Mouse (Mus musculus): ENCODE data around the gene Lrrc75a. TPM values are rescaled to one million over a fixed set of nuclear protein-coding genes. Genes with fewer than 3 reads are reported as not detected.

Lrrc75a gene
- polyA plus RNA-seq, 1 experiment from 2014 or later, result 10.5 TPM

GRCm38 (mm10) chr11:62554934-62555517 is 93.3 kb downstream of the Lrrc75a start:
- DNase-seq (ENCODE audit: low spot score) (no peak), ATAC-seq (ENCODE audit: low FRiP score) (no peak)
- Histone ChIP-seq H3K4me2 (replicated peaks) (peak overlapping the region; percentile 100), H3K27me3 (ENCODE audit: control insufficient read depth, insufficient read depth, low read length) (no peaks in the 10 kb centered on the region), H3K9ac (no peak overlapping the region), H3K36me3 (replicated peaks; ENCODE audit: control insufficient read depth, insufficient read depth) (peaks cover 28% of the 10 kb centered on the region), H3K9me3 (ENCODE audit: control insufficient read depth, low read length) (no peaks in the 10 kb centered on the region), H3K4me1 (replicated peaks; ENCODE audit: control insufficient read depth, insufficient read depth, low read length) (peaks cover 25% of the 10 kb centered on the region), H3K27ac (no peak overlapping the region), H3K4me3 (replicated peaks; ENCODE audit: low read length) (peak overlapping the region; percentile 56)

Other genes starting within 250 kb of the Lrrc75a start
- gene Pigl, start 190.1 kb downstream of the Lrrc75a start, polyA plus RNA-seq (2014; fragmentation: Nextera tagmentation; extraction: Ambion mirVana), result 8.6 and 10.4 TPM in 2 replicates
- gene Ncor1, start 190.0 kb downstream of the Lrrc75a start, polyA plus RNA-seq (2014; fragmentation: Nextera tagmentation; extraction: Ambion mirVana), result 189 and 202 TPM in 2 replicates
- gene Cenpv, start 109.3 kb downstream of the Lrrc75a start, polyA plus RNA-seq (2014; fragmentation: Nextera tagmentation; extraction: Ambion mirVana), result 63.8 and 64.8 TPM in 2 replicates
- 4,396 and 4,426 TPM in 2 replicates for gene Ubb, start 97.4 kb downstream of the Lrrc75a start, polyA plus RNA-seq (2014; fragmentation: Nextera tagmentation; extraction: Ambion mirVana)
- gene Trpv2, start 74.0 kb downstream of the Lrrc75a start, polyA plus RNA-seq (2014; fragmentation: Nextera tagmentation; extraction: Ambion mirVana), result 22.6 and 28.2 TPM in 2 replicates
- 21.0 and 33.4 TPM in 2 replicates for gene Mmgt2, start 141 bp upstream of the Lrrc75a start, polyA plus RNA-seq (2014; fragmentation: Nextera tagmentation; extraction: Ambion mirVana)
- gene Zfp287, start 83.4 kb upstream of the Lrrc75a start, polyA plus RNA-seq (2014; fragmentation: Nextera tagmentation; extraction: Ambion mirVana), result 18.5 and 19.4 TPM in 2 replicates
- not detected in 2 replicates for gene Gm10428, start 104.6 kb upstream of the Lrrc75a start, polyA plus RNA-seq (2014; fragmentation: Nextera tagmentation; extraction: Ambion mirVana)
- 27.1 and 28.9 TPM in 2 replicates for gene Zfp286, start 140.9 kb upstream of the Lrrc75a start, polyA plus RNA-seq (2014; fragmentation: Nextera tagmentation; extraction: Ambion mirVana)
- gene Trim16, start 171.7 kb upstream of the Lrrc75a start, polyA plus RNA-seq (2014; fragmentation: Nextera tagmentation; extraction: Ambion mirVana), result 7.7 and 8.8 TPM in 2 replicates
- gene Fbxw10, start 198.5 kb upstream of the Lrrc75a start, polyA plus RNA-seq (2014; fragmentation: Nextera tagmentation; extraction: Ambion mirVana), result 0.25 and 0.61 TPM in 2 replicates
- 52.8 and 58.9 TPM in 2 replicates for gene Tvp23b, start 230.9 kb upstream of the Lrrc75a start, polyA plus RNA-seq (2014; fragmentation: Nextera tagmentation; extraction: Ambion mirVana)